Mouse (Mus musculus) right cerebral cortex, postnatal 36 days (tissue): Measurements from ENCODE around the gene Cdc7.

Experiments
- DNase-seq, 2 experiments: peaks; one replicate each; pipeline ENCODE4 v3.0.0; 2022; ENCODE audit warnings: low spot score in 2 of 2, mixed read lengths in 1 of 2

Gene Cdc7

GRCm38 (mm10) chr5:106991300-106991929 is 27.3 kb downstream of the Cdc7 start:
- no peak for DNase-seq

- no peak for DNase-seq
Observed at GRCm38 (mm10) chr5:106994716-106995115, 30.6 kb downstream of the Cdc7 start.

- peak in 1 of 2 experiments; percentile 26 for DNase-seq
Observed at GRCm38 (mm10) chr5:106995886-106996538, 31.9 kb downstream of the Cdc7 start.

GRCm38 (mm10) chr5:106996539-106997244 is 32.6 kb downstream of the Cdc7 start:
- no peak for DNase-seq

GRCm38 (mm10) chr5:107001396-107002090 is 37.4 kb downstream of the Cdc7 start:
- DNase-seq, result no peak

- DNase-seq, result no peak
Observed at GRCm38 (mm10) chr5:107002091-107002416, 37.9 kb downstream of the Cdc7 start.

- DNase-seq, result no peak
Observed at GRCm38 (mm10) chr5:107009721-107010120, 45.6 kb downstream of the Cdc7 start.

GRCm38 (mm10) chr5:107010300-107010699 is 46.2 kb downstream of the Cdc7 start:
- DNase-seq, result no peak

GRCm38 (mm10) chr5:107011316-107012029 is 47.4 kb downstream of the Cdc7 start:
- DNase-seq, result no peak

- no peak for DNase-seq
Observed at GRCm38 (mm10) chr5:107012030-107012715, 48.1 kb downstream of the Cdc7 start.

- no peak for DNase-seq
Observed at GRCm38 (mm10) chr5:107013393-107013792, 49.3 kb downstream of the Cdc7 start.

- no peak for DNase-seq
Observed at GRCm38 (mm10) chr5:107014146-107014545, 50.0 kb downstream of the Cdc7 start.

- DNase-seq, result no peak
Observed at GRCm38 (mm10) chr5:107015046-107015421, 50.9 kb downstream of the Cdc7 start.

- no peak for DNase-seq
Observed at GRCm38 (mm10) chr5:107015422-107016081, 51.4 kb downstream of the Cdc7 start.

GRCm38 (mm10) chr5:107016538-107016937 is 52.4 kb downstream of the Cdc7 start:
- DNase-seq, result no peak

- no peak for DNase-seq
Observed at GRCm38 (mm10) chr5:107017544-107017943, 53.4 kb downstream of the Cdc7 start.

GRCm38 (mm10) chr5:107019057-107019456 is 54.9 kb downstream of the Cdc7 start:
- DNase-seq, result no peak

GRCm38 (mm10) chr5:107019904-107020303 is 55.8 kb downstream of the Cdc7 start:
- no peak for DNase-seq

- DNase-seq, result no peak
Observed at GRCm38 (mm10) chr5:107020366-107020765, 56.2 kb downstream of the Cdc7 start.

GRCm38 (mm10) chr5:107021291-107022063 is 57.4 kb downstream of the Cdc7 start:
- DNase-seq, result no peak
